Comparison of ENCODE assay signal across 8 mouse cellular contexts in genomic region chr10:80151211-80152034, GRCm38 (mm10). TPM values are rescaled to one million over a fixed set of nuclear protein-coding genes. Genes with fewer than 3 reads are reported as not detected.
DNase-seq lines count a peak whose midpoint lies in the region; TF ChIP-seq lines count a peak whose summit lies in the region.

No protein-coding gene starts in this region.

- under 1% methylated on average over 26 of the region's 26 CpGs for WGBS in embryonic facial prominence, embryonic 10.5 days
- WGBS in midbrain, embryonic 10.5 days = 1% methylated on average over 25 of the region's 26 CpGs

- intact Hi-C loops in heart, postnatal 14 days (cut with DNase I) = no loop called here

- H3K9me3 ChIP-seq in MEL (replicated peaks; ENCODE audit: insufficient read depth, low read length) = no peaks in the 10 kb centered on the region
- H3K9me3 ChIP-seq in embryonic facial prominence, embryonic 10.5 days = no peaks in the 10 kb centered on the region
- no peaks in the 10 kb centered on the region for H3K9me3 ChIP-seq in midbrain, embryonic 10.5 days (replicated peaks)

- peak; percentile 88 for DNase-seq in A20 (ENCODE audit: low read depth, low spot score)
- DNase-seq in MEL (ENCODE audit: low read depth, low spot score) = no peak
- DNase-seq in embryonic facial prominence, embryonic 10.5 days (ENCODE audit: low spot score) = peak; percentile 74
- peak; percentile 72 to 77 for DNase-seq in heart, postnatal 14 days
- DNase-seq in kidney, postnatal 4 days = peak; percentile 81 to 87
- DNase-seq in midbrain, embryonic 10.5 days (ENCODE audit: low spot score) = peak; percentile 68
- DNase-seq in spleen, postnatal 14 days (ENCODE audit: low spot score in 2 of 2) = peak; percentile 53 to 61
- no peak for DNase-seq in frontal cortex, postnatal 25 days (ENCODE audit: low spot score in 2 of 2)

- H3K27ac ChIP-seq in MEL (ENCODE audit: control insufficient read depth, low read depth, low read length) = peak overlapping the region; percentile 26
- peak overlapping the region; percentile 100 for H3K27ac ChIP-seq in embryonic facial prominence, embryonic 10.5 days (replicated peaks)
- H3K27ac ChIP-seq in midbrain, embryonic 10.5 days (replicated peaks) = peak overlapping the region; percentile 100

- H3K4me1 ChIP-seq in MEL (ENCODE audit: control insufficient read depth in 1 of 2, insufficient read depth in 2 of 2, low read length in 2 of 2) = peaks cover 2 to 39% of the 10 kb centered on the region in 2 experiments; a peak in 3 of 4 replicates
- H3K4me1 ChIP-seq in embryonic facial prominence, embryonic 10.5 days = peaks cover 73% of the 10 kb centered on the region
- peaks cover 73% of the 10 kb centered on the region for H3K4me1 ChIP-seq in midbrain, embryonic 10.5 days

- peaks cover 32% of the 10 kb centered on the region for H3K79me2 ChIP-seq in MEL (ENCODE audit: control insufficient read depth, insufficient read depth, low read length, poor library complexity)

- H3K36me3 ChIP-seq in MEL (ENCODE audit: control insufficient read depth in 1 of 2, insufficient read depth in 2 of 2, low read length in 2 of 2) = peaks cover 0 to 19% of the 10 kb centered on the region in 2 experiments; a peak in 2 of 4 replicates
- peaks cover 78% of the 10 kb centered on the region for H3K36me3 ChIP-seq in embryonic facial prominence, embryonic 10.5 days (replicated peaks)
- peaks cover 72% of the 10 kb centered on the region for H3K36me3 ChIP-seq in midbrain, embryonic 10.5 days

- peak overlapping the region; percentile 87 for H3K9ac ChIP-seq in MEL (ENCODE audit: control insufficient read depth, low read depth, low read length, poor library complexity, severe bottlenecking)

- no peak for TF ChIP-seq CTCF in MEL (IDR thresholded peaks at IDR 0.05 in 2 of 3, conservative IDR thresholded peaks at IDR 0.05 in 1 of 3; ENCODE audit: control insufficient read depth in 1 of 3, insufficient read depth in 1 of 3, low read depth in 2 of 3, low read length in 3 of 3, poor library complexity in 1 of 3, severe bottlenecking in 1 of 3)

- TF ChIP-seq EP300 in MEL (IDR thresholded peaks at IDR 0.05; ENCODE audit: low read depth in 1 of 2, low read length in 2 of 2) = no peak

- TF ChIP-seq POLR2A in MEL (IDR thresholded peaks at IDR 0.05; ENCODE audit: control insufficient read depth in 1 of 2, insufficient read depth in 1 of 2, low read depth in 1 of 2, low read length in 2 of 2, poor library complexity in 1 of 2) = no peak

- peak overlapping the region; percentile 84 to 90 for H3K4me3 ChIP-seq in MEL (ENCODE audit: control insufficient read depth in 1 of 2, insufficient read depth in 1 of 2, low read depth in 2 of 2, low read length in 2 of 2)
- peak overlapping the region; percentile 99 for H3K4me3 ChIP-seq in embryonic facial prominence, embryonic 10.5 days
- peak overlapping the region; percentile 99 for H3K4me3 ChIP-seq in midbrain, embryonic 10.5 days

- no peaks in the 10 kb centered on the region for H3K27me3 ChIP-seq in MEL (ENCODE audit: control insufficient read depth in 1 of 2, insufficient read depth in 2 of 2, low read length in 2 of 2)
- no peaks in the 10 kb centered on the region for H3K27me3 ChIP-seq in embryonic facial prominence, embryonic 10.5 days (replicated peaks; ENCODE audit: low read depth, poor library complexity, severe bottlenecking)
- no peaks in the 10 kb centered on the region for H3K27me3 ChIP-seq in midbrain, embryonic 10.5 days (ENCODE audit: low read depth, poor library complexity, severe bottlenecking)

- TF ChIP-seq RAD21 in MEL (IDR thresholded peaks at IDR 0.05; ENCODE audit: low read depth, low read length) = no peak

TF ChIP-seq in MEL, 35 proteins besides CTCF, POLR2A, EP300 and RAD21:
- no peak for TF ChIP-seq MXI1 (IDR thresholded peaks at IDR 0.05; ENCODE audit: low read depth, low read length)
- no peak for TF ChIP-seq KAT2A (conservative IDR thresholded peaks at IDR 0.05; ENCODE audit: low read depth, low read length)
- no peak for TF ChIP-seq USF2 (IDR thresholded peaks at IDR 0.05; ENCODE audit: borderline replicate concordance in 1 of 2, insufficient read depth in 1 of 2, low read depth in 1 of 2, low read length in 2 of 2)
- TF ChIP-seq MAX (IDR thresholded peaks at IDR 0.05; ENCODE audit: low read length) = no peak
- no peak for TF ChIP-seq ZNF384 (IDR thresholded peaks at IDR 0.05; ENCODE audit: low read depth, low read length)
- no peak for TF ChIP-seq TCF12 (IDR thresholded peaks at IDR 0.05; ENCODE audit: low read depth, low read length)
- TF ChIP-seq CHD2 (IDR thresholded peaks at IDR 0.05; ENCODE audit: low read length) = no peak
- TF ChIP-seq MAZ (IDR thresholded peaks at IDR 0.05; ENCODE audit: low read depth, low read length) = 0 out of 2 replicates have a peak, but pooled peaks have one; percentile 12
- no peak for TF ChIP-seq NELFE (IDR thresholded peaks at IDR 0.05; ENCODE audit: low read depth, low read length)
- no peak for TF ChIP-seq SMC3 (IDR thresholded peaks at IDR 0.05; ENCODE audit: low read depth, low read length)
- TF ChIP-seq GABPA (IDR thresholded peaks at IDR 0.05; ENCODE audit: low read depth, low read length) = no peak
- no peak for TF ChIP-seq ZKSCAN1 (IDR thresholded peaks at IDR 0.05; ENCODE audit: low read depth, low read length)
- TF ChIP-seq USF1 (IDR thresholded peaks at IDR 0.05; ENCODE audit: low read depth, low read length) = no peak
- no peak for TF ChIP-seq RCOR1 (IDR thresholded peaks at IDR 0.05; ENCODE audit: low read depth, low read length)
- TF ChIP-seq POLR2AphosphoS2 (IDR thresholded peaks at IDR 0.05; ENCODE audit: low read length) = no peak
- TF ChIP-seq SIN3A (IDR thresholded peaks at IDR 0.05; ENCODE audit: low read length) = 0 out of 2 replicates have a peak, but pooled peaks have one; percentile 9
- no peak for TF ChIP-seq E2F4 (IDR thresholded peaks at IDR 0.05; ENCODE audit: borderline replicate concordance, low read depth, low read length)

RNA-seq across cellular contexts. Expression of gene Midn, which starts 3.4 kb away (rescaled TPM):
- total RNA-seq in MEL (2012; rRNA removed) = 8.1 and 8.3 TPM in 2 replicates
- polyA plus RNA-seq in MEL (2012; ENCODE audit: insufficient read depth in 1 of 2, insufficient read length in 2 of 2, low read depth in 1 of 2, low replicate concordance in 2 of 2, missing spikeins in 1 of 2) = 10 to 100 TPM in 1 of 2 experiments, not detected in 1; 26.7 TPM
- polyA plus RNA-seq in embryonic facial prominence, embryonic 10.5 days (2016; fragmentation: Nextera tagmentation; extraction: Ambion mirVana) = 22.2 TPM in 2 replicates
- 100 to 1,000 TPM; 158 to 178 TPM for total RNA-seq in heart, postnatal 14 days (2021)
- 17.8 and 19.7 TPM in 2 replicates for polyA plus RNA-seq in midbrain, embryonic 10.5 days (2016; fragmentation: Nextera tagmentation; extraction: Ambion mirVana)

RNA-seq across cellular contexts. Expression of gene Cbarp, which starts 10.8 kb away (rescaled TPM):
- total RNA-seq in MEL (2012; rRNA removed) = 4.8 and 6.8 TPM in 2 replicates
- 10 to 100 TPM in 1 of 2 experiments, not detected in 1; 19.3 TPM for polyA plus RNA-seq in MEL (2012; ENCODE audit: insufficient read depth in 1 of 2, insufficient read length in 2 of 2, low read depth in 1 of 2, low replicate concordance in 2 of 2, missing spikeins in 1 of 2)
- polyA plus RNA-seq in embryonic facial prominence, embryonic 10.5 days (2016; fragmentation: Nextera tagmentation; extraction: Ambion mirVana) = 4.9 and 8.5 TPM in 2 replicates
- total RNA-seq in heart, postnatal 14 days (2021) = 1 to 10 TPM; 3.0 to 3.3 TPM
- polyA plus RNA-seq in midbrain, embryonic 10.5 days (2016; fragmentation: Nextera tagmentation; extraction: Ambion mirVana) = 7.8 and 9.3 TPM in 2 replicates

RNA-seq across cellular contexts. Expression of gene Atp5d, which starts 13.0 kb away (rescaled TPM):
- total RNA-seq in MEL (2012; rRNA removed) = 308 and 324 TPM in 2 replicates
- 100 to 1,000 TPM; 300 to 657 TPM for polyA plus RNA-seq in MEL (2012; ENCODE audit: insufficient read depth in 1 of 2, insufficient read length in 2 of 2, low read depth in 1 of 2, low replicate concordance in 2 of 2, missing spikeins in 1 of 2)
- 491 and 493 TPM in 2 replicates for polyA plus RNA-seq in embryonic facial prominence, embryonic 10.5 days (2016; fragmentation: Nextera tagmentation; extraction: Ambion mirVana)
- 1,000 to 10,000 TPM; 1,168 to 1,183 TPM for total RNA-seq in heart, postnatal 14 days (2021)
- 463 and 481 TPM in 2 replicates for polyA plus RNA-seq in midbrain, embryonic 10.5 days (2016; fragmentation: Nextera tagmentation; extraction: Ambion mirVana)

RNA-seq across cellular contexts. Expression of gene Cirbp, which starts 14.4 kb away (rescaled TPM):
- total RNA-seq in MEL (2012; rRNA removed) = 21.2 and 27.2 TPM in 2 replicates
- polyA plus RNA-seq in MEL (2012; ENCODE audit: insufficient read depth in 1 of 2, insufficient read length in 2 of 2, low read depth in 1 of 2, low replicate concordance in 2 of 2, missing spikeins in 1 of 2) = 10 to 100 TPM in 1 of 2 experiments, not detected in 1; 56.6 TPM
- 93.2 and 110 TPM in 2 replicates for polyA plus RNA-seq in embryonic facial prominence, embryonic 10.5 days (2016; fragmentation: Nextera tagmentation; extraction: Ambion mirVana)
- 10 to 100 TPM; 40.4 to 64.3 TPM for total RNA-seq in heart, postnatal 14 days (2021)
- polyA plus RNA-seq in midbrain, embryonic 10.5 days (2016; fragmentation: Nextera tagmentation; extraction: Ambion mirVana) = 91.8 and 135 TPM in 2 replicates

RNA-seq across cellular contexts. Expression of gene 1600002K03Rik, which starts 21.3 kb away (rescaled TPM):
- 16.9 and 17.7 TPM in 2 replicates for total RNA-seq in MEL (2012; rRNA removed)
- polyA plus RNA-seq in MEL (2012; ENCODE audit: insufficient read depth in 1 of 2, insufficient read length in 2 of 2, low read depth in 1 of 2, low replicate concordance in 2 of 2, missing spikeins in 1 of 2) = 10 to 100 TPM in 1 of 2 experiments, not detected in 1; 11.4 TPM
- polyA plus RNA-seq in embryonic facial prominence, embryonic 10.5 days (2016; fragmentation: Nextera tagmentation; extraction: Ambion mirVana) = 10.8 and 12.0 TPM in 2 replicates
- 1 to 10 TPM; 3.8 to 4.7 TPM for total RNA-seq in heart, postnatal 14 days (2021)
- 10.6 and 11.2 TPM in 2 replicates for polyA plus RNA-seq in midbrain, embryonic 10.5 days (2016; fragmentation: Nextera tagmentation; extraction: Ambion mirVana)

Comparison
In these comparisons a context has a peak if more than half of its experiments do, and no peak if none do; other contexts are left out.
1. DNase-seq: peak in A20 (single experiment), embryonic facial prominence, embryonic 10.5 days (single experiment), heart, postnatal 14 days (2 of 2), kidney, postnatal 4 days (2 of 2), midbrain, embryonic 10.5 days (single experiment) and spleen, postnatal 14 days (2 of 2); none in MEL (single experiment) and frontal cortex, postnatal 25 days (0 of 2).
2. H3K27ac ChIP-seq: peak in every context shown above with its lines; median percentile 100 in embryonic facial prominence, embryonic 10.5 days; 100 in midbrain, embryonic 10.5 days; 26 in MEL.
3. Peak in every context shown above with its lines, with median percentiles within 50 percentile points of each other: H3K4me3 ChIP-seq.